Mouse (Mus musculus) CH12.LX (cell line): ENCODE results near the gene Arhgap44. TPM values are rescaled to one million over a fixed set of nuclear protein-coding genes. Genes with fewer than 3 reads are reported as not detected.

ENCODE experiments used
- DNase-seq: peaks from one replicate; pipeline ENCODE4 v3.0.0-alpha.2; 2013; ENCODE audit errors: extremely low read depth
- H3K27ac ChIP-seq: 2 replicates; pipeline ENCODE4 v1.5.1; 2012; ENCODE audit warnings: low read depth, mild to moderate bottlenecking, control low read depth, moderate library complexity; ENCODE audit not compliant: insufficient read depth
- H3K27me3 ChIP-seq: replicated peaks from 2 replicates; pipeline ENCODE3; 2012; ENCODE audit warnings: inconsistent platforms
- H3K36me3 ChIP-seq, 2 experiments: replicated peaks in 1 of 2; 2 replicates each; pipeline versions ENCODE3 to v1.6.1; 2012; ENCODE audit warnings: inconsistent platforms in 1 of 2, low read length in 1 of 2, mild to moderate bottlenecking in 1 of 2, mixed read lengths in 1 of 2, moderate library complexity in 1 of 2; ENCODE audit not compliant: control insufficient read depth in 1 of 2, insufficient read depth in 1 of 2
- H3K4me1 ChIP-seq, 2 experiments: 2 replicates each; pipeline ENCODE4 v1.6.1; 2012; ENCODE audit warnings: inconsistent platforms in 1 of 2, moderate library complexity in 1 of 2; ENCODE audit not compliant: insufficient read depth in 2 of 2, control insufficient read depth in 1 of 2
- H3K4me2 ChIP-seq: 2 replicates; pipeline ENCODE4 v1.6.1; 2012; ENCODE audit warnings: low read depth, mild to moderate bottlenecking, control low read depth; ENCODE audit not compliant: poor library complexity, insufficient read depth, severe bottlenecking
- H3K4me3 ChIP-seq, 3 experiments: fragments of 150-350 bp in 1 of 3; sonication (generic) in 1 of 3; replicated peaks in 1 of 3; 2 replicates each; pipeline versions ENCODE3 to v1.5.1; 2011 to 2012; ENCODE audit warnings: low read depth in 2 of 3, low read length in 2 of 3, mild to moderate bottlenecking in 2 of 3, moderate library complexity in 2 of 3, control low read depth in 1 of 3, improper control_type of control experiment in 1 of 3, inconsistent platforms in 1 of 3, mixed read lengths in 1 of 3; ENCODE audit not compliant: poor library complexity in 1 of 3
- H3K79me2 ChIP-seq: replicated peaks from 2 replicates; pipeline ENCODE4 v1.6.1; 2012; ENCODE audit warnings: mild to moderate bottlenecking, moderate library complexity; ENCODE audit not compliant: control insufficient read depth, poor library complexity, insufficient read depth, severe bottlenecking; ENCODE audit errors: extremely low read depth
- H3K9ac ChIP-seq: 2 replicates; pipeline ENCODE4 v1.6.1; 2012; ENCODE audit warnings: low read depth, mild to moderate bottlenecking, control low read depth, moderate library complexity; ENCODE audit not compliant: insufficient read depth
- H3K9me3 ChIP-seq: replicated peaks from 2 replicates; pipeline ENCODE3; 2012; ENCODE audit warnings: low read length, inconsistent platforms, mixed read lengths
- EP300 ChIP-seq: IDR thresholded peaks from 2 replicates; pipeline ENCODE4 v1.6.1; 2011; ENCODE audit warnings: low read length, improper control_type of control experiment
- GABPA ChIP-seq: IDR thresholded peaks from 2 replicates; pipeline ENCODE4 v1.6.1; 2012; ENCODE audit warnings: low read depth, low read length, improper control_type of control experiment, inconsistent platforms; ENCODE audit not compliant: insufficient replicate concordance
- JUN ChIP-seq: IDR thresholded peaks from 2 replicates; pipeline ENCODE4 v1.6.1; 2011; ENCODE audit warnings: low read depth, mild to moderate bottlenecking, low read length, improper control_type of control experiment, moderate library complexity; ENCODE audit not compliant: insufficient read depth
- MAFK ChIP-seq: IDR thresholded peaks from 2 replicates; pipeline ENCODE4 v1.6.1; 2011; ENCODE audit warnings: low read length, improper control_type of control experiment; ENCODE audit not compliant: insufficient replicate concordance
- MAZ ChIP-seq: IDR thresholded peaks from 2 replicates; pipeline ENCODE4 v1.6.1; 2012; ENCODE audit warnings: low read depth, mild to moderate bottlenecking, inconsistent platforms, low read length, improper control_type of control experiment, moderate library complexity
- MEF2A ChIP-seq: IDR thresholded peaks from 2 replicates; pipeline ENCODE4 v1.6.1; 2014; ENCODE audit warnings: low read depth, mild to moderate bottlenecking, inconsistent platforms, low read length, improper control_type of control experiment, borderline replicate concordance
- POLR2A ChIP-seq: IDR thresholded peaks from 2 replicates; pipeline ENCODE4 v1.6.1; 2011; ENCODE audit warnings: low read depth, mild to moderate bottlenecking, improper control_type of control experiment, low read length
- SIN3A ChIP-seq: IDR thresholded peaks from 2 replicates; pipeline ENCODE4 v1.6.1; 2012; ENCODE audit warnings: low read length, improper control_type of control experiment, inconsistent platforms
- dilution Hi-C: fragments of 300-500 bp; cut with MboI; formaldehyde crosslinking; loops from 2 replicates; pipeline ENCODE4 v1.14.3; 2020; ENCODE audit warnings: low sequenced_read_pairs; ENCODE audit not compliant: extremely low pct_unique_long_range_greater_than_20kb, extremely low pct_ligation_motif_present
- in situ Hi-C: fragments of 300-500 bp; cut with MboI; formaldehyde crosslinking; loops from 3 replicates; pipeline ENCODE4 v1.14.3; 2019; ENCODE audit warnings: low sequenced_read_pairs, low pct_ligation_motif_present, low pct_unique_long_range_greater_than_20kb, mixed read lengths
- polyA plus RNA-seq: library from polyadenylated mRNA; unstranded; fragments of >175 nt; gene quantifications from 2 replicates; pipeline ENCODE4 v1.2.1, GENCODE M21; 2012; ENCODE audit warnings: low read depth; ENCODE audit not compliant: insufficient read length
- total RNA-seq, 2 experiments: library from RNA; depleted of rRNA; stranded (reverse); fragments of 300-350 nt in 1 of 2; fragments of >200 nt in 1 of 2; gene quantifications; 2 replicates each; pipeline ENCODE4 v1.2.3; 2012 to 2014

The Arhgap44 gene
- total and polyA plus RNA-seq, 3 experiments, result 0.07 TPM; not detected in 2

- H3K27ac ChIP-seq, result no peak overlapping the region
- TF ChIP-seq MAFK (no peak), EP300 (no peak), JUN (no peak), GABPA (no peak), SIN3A (no peak), POLR2A (no peak), MEF2A (no peak)
- TF ChIP-seq, all 38 proteins: peak for 0
- in situ Hi-C loops (no loop called here), dilution Hi-C loops (no loop called here)
- no peak for DNase-seq
- Histone ChIP-seq H3K79me2 (no peaks in the 10 kb centered on the region), H3K4me1 (no peaks in the 10 kb centered on the region), H3K36me3 (no peaks in the 10 kb centered on the region), H3K4me3 (no peak overlapping the region), H3K4me2 (no peak overlapping the region), H3K27me3 (no peaks in the 10 kb centered on the region), H3K9ac (no peak overlapping the region), H3K9me3 (no peaks in the 10 kb centered on the region)
These were observed 42.5 kb upstream of the Arhgap44 start for GRCm38 (mm10) chr11:65205306-65205705.

DNA sequence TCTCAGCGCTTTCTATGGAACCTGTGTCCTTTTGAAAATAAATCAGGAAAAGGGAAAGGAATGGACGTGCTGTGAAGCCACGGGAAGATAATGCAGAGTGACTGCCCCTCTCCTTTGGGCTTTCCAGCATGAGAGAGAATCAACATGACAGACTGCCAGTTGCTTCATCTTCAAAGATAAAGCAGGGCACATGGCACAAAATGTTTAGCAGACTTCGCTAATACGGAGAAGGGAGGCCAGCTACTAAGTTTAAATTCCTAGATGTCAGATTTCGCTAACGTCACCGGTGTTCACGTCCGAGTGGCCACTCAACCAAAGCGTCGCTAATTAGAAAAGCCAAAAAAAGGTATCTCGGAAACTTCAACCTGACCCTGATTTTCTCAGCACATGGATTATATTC is 41.9 kb upstream of the Arhgap44 start:
- H3K9ac ChIP-seq, result no peak overlapping the region
- no peak for TF ChIP-seq JUN
- TF ChIP-seq, all 38 proteins: peak for 0
- no peaks in the 10 kb centered on the region for H3K4me1 ChIP-seq
- H3K4me2 ChIP-seq, result no peak overlapping the region
- no peaks in the 10 kb centered on the region for H3K9me3 ChIP-seq
- H3K36me3 ChIP-seq, result no peaks in the 10 kb centered on the region
- H3K27me3 ChIP-seq, result no peaks in the 10 kb centered on the region
- dilution Hi-C loops, result no loop called here
- H3K4me3 ChIP-seq, result no peak overlapping the region
- no peaks in the 10 kb centered on the region for H3K79me2 ChIP-seq
- H3K27ac ChIP-seq, result no peak overlapping the region
- DNase-seq, result no peak
- in situ Hi-C loops, result no loop called here

GRCm38 (mm10) chr11:65203020-65203419 is 40.3 kb upstream of the Arhgap44 start:
- Histone ChIP-seq H3K27me3 (no peaks in the 10 kb centered on the region), H3K4me2 (no peak overlapping the region), H3K4me1 (no peaks in the 10 kb centered on the region), H3K79me2 (no peaks in the 10 kb centered on the region), H3K36me3 (no peaks in the 10 kb centered on the region), H3K9me3 (peaks cover 4% of the 10 kb centered on the region), H3K4me3 (no peak overlapping the region), H3K9ac (no peak overlapping the region), H3K27ac (no peak overlapping the region)
- dilution Hi-C loops, result no loop called here
- no peak for TF ChIP-seq MAZ
- TF ChIP-seq JUN, result no peak
- DNase-seq, result no peak
- in situ Hi-C loops, result no loop called here
